8 mouse cellular contexts compared by ENCODE assay signal in the genomic region with DNA sequence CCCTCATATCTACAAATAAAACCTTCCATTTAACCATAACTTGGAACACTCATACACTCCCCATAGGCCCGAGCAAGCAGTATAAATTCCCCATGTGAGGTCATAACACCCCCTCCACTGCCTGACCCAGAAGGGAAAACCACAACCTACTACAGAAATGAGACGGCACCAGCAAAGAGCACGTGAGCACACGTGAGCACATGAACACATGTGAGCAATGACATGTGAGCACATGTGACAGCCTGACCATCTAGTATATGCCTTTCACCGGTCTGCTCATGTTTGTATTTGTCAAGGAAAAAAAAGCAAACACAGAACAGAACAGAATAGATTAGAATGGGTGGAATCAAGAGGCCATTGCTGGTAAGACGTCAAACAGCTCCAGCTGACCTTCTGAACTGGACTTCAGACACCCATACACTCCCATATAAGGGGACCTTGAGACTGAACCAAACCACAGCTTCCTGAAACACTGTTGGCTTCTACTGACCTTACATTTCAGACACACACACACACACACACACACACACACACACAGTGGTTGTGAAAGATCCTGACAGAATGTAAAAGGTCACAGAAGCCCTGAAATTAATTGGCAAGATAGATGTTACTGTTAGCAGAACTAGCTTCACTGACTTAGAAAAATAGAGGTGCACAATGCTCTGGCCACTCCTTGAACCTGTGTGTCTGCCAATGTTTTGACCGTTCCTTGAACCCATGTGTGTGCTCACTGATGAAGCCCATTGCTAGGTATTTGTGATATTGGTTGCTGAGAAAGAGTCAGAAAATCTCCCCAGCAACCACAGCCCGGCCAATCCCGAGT.
A peak's percentile ranks its signal among the peaks of the same experiment; 100 is the strongest.
DNase-seq lines count a peak whose midpoint lies in the region; ATAC-seq lines count a peak whose summit lies in the region.
"Not testable (repeated sequence)": the region's sequence is repeated elsewhere in the genome, so short reads cannot be mapped to it uniquely, and the experiment has no call there.

No protein-coding gene starts in this region.

- not testable (repeated sequence) for H3K9me3 ChIP-seq in embryonic facial prominence, embryonic 12.5 days; kidney, embryonic 14.5 days (ENCODE audit: control insufficient read depth, low read length); lung, embryonic 16.5 days (ENCODE audit: control insufficient read depth, low read length)
- peaks cover 15% of the 10 kb centered on the region for H3K9me3 ChIP-seq in hindbrain, embryonic 15.5 days

- H3K4me1 ChIP-seq in embryonic facial prominence, embryonic 12.5 days; hindbrain, embryonic 15.5 days (replicated peaks); kidney, embryonic 14.5 days (ENCODE audit: control insufficient read depth, insufficient read depth, low read length); lung, embryonic 16.5 days (replicated peaks; ENCODE audit: control insufficient read depth, insufficient read depth, low read length): not testable (repeated sequence)

- ATAC-seq in embryonic facial prominence, embryonic 12.5 days (ENCODE audit: insufficient number of reproducible peaks, insufficient read depth, low FRiP score, low TSS enrichment): 0 out of 2 replicates have a peak, but pooled peaks have one; percentile 59
- 0 out of 2 replicates have a peak, but pooled peaks have one; percentile 21 for ATAC-seq in hindbrain, embryonic 15.5 days (ENCODE audit: low FRiP score, low read depth)
- peak; percentile 32; the same call in 1 of the 2 replicates for ATAC-seq in kidney, embryonic 14.5 days (ENCODE audit: low FRiP score, low TSS enrichment)
- peak; percentile 28; the same call in 1 of the 2 replicates for ATAC-seq in lung, embryonic 16.5 days (ENCODE audit: low read depth)

- H3K36me3 ChIP-seq in embryonic facial prominence, embryonic 12.5 days; hindbrain, embryonic 15.5 days; kidney, embryonic 14.5 days (ENCODE audit: control insufficient read depth, insufficient read depth, low read length); lung, embryonic 16.5 days (ENCODE audit: control insufficient read depth, insufficient read depth, low read length): not testable (repeated sequence)

- H3K9ac ChIP-seq in embryonic facial prominence, embryonic 12.5 days; hindbrain, embryonic 15.5 days; kidney, embryonic 14.5 days (ENCODE audit: low read depth, low read length); lung, embryonic 16.5 days (ENCODE audit: low read length): not testable (repeated sequence)

- H3K4me3 ChIP-seq in embryonic facial prominence, embryonic 12.5 days; hindbrain, embryonic 15.5 days; kidney, embryonic 14.5 days (ENCODE audit: low read length); lung, embryonic 16.5 days (ENCODE audit: low read length): not testable (repeated sequence)

- not testable (repeated sequence) for H3K27ac ChIP-seq in embryonic facial prominence, embryonic 12.5 days; hindbrain, embryonic 15.5 days (replicated peaks); kidney, embryonic 14.5 days (ENCODE audit: low read depth, low read length); lung, embryonic 16.5 days (ENCODE audit: low read length)

- 83% methylated on average over 9 of the region's 9 CpGs for WGBS in embryonic facial prominence, embryonic 12.5 days
- 88% methylated on average over 9 of the region's 9 CpGs for WGBS in hindbrain, embryonic 15.5 days
- 83% methylated on average over 9 of the region's 9 CpGs for WGBS in kidney, embryonic 14.5 days
- WGBS in lung, embryonic 16.5 days: 72% methylated on average over 9 of the region's 9 CpGs

- not testable (repeated sequence) for H3K4me2 ChIP-seq in embryonic facial prominence, embryonic 12.5 days (replicated peaks); hindbrain, embryonic 15.5 days; kidney, embryonic 14.5 days (replicated peaks; ENCODE audit: low read depth, low read length); lung, embryonic 16.5 days (ENCODE audit: low read depth, low read length)

- DNase-seq in adrenal gland, adult 2 months: peak; percentile 68
- DNase-seq in layer of hippocampus, adult 9-10 months (ENCODE audit: low spot score): peak; percentile 12
- DNase-seq in monocyte, adult 2 months (ENCODE audit: low read depth in 1 of 2, low spot score in 2 of 2): peak; percentile 30 to 63
- DNase-seq in yolk sac, embryonic 10.5 days (ENCODE audit: low spot score): peak; percentile 0

- H3K27me3 ChIP-seq in embryonic facial prominence, embryonic 12.5 days; hindbrain, embryonic 15.5 days; kidney, embryonic 14.5 days (ENCODE audit: control insufficient read depth, insufficient read depth, low read length); lung, embryonic 16.5 days (ENCODE audit: control insufficient read depth, insufficient read depth, low read depth, low read length): not testable (repeated sequence)

Comparison
In these comparisons a context has a peak if more than half of its experiments do, and no peak if none do; other contexts are left out.
1. DNase-seq: peak in every context shown above with its lines; median percentile 68 in adrenal gland, adult 2 months; 46 in monocyte, adult 2 months; 12 in layer of hippocampus, adult 9-10 months; 0 in yolk sac, embryonic 10.5 days.